Mouse (Mus musculus) testis, adult 2 months (tissue): ENCODE results near the gene Loxl4.

ENCODE experiments used
- CTCF ChIP-seq: fragments of 200-500 bp; IDR thresholded peaks from 2 replicates; pipeline ENCODE4 v1.5.1; 2012; ENCODE audit warnings: low read depth, mild to moderate bottlenecking, inconsistent platforms, low read length, moderate library complexity; ENCODE audit not compliant: control insufficient read depth, insufficient read depth, insufficient replicate concordance
- POLR2A ChIP-seq: fragments of 200-500 bp; IDR thresholded peaks from 2 replicates; pipeline ENCODE4 v1.6.1; 2012; ENCODE audit warnings: low read depth, mild to moderate bottlenecking, inconsistent platforms, low read length, moderate library complexity; ENCODE audit not compliant: control insufficient read depth

DNA sequence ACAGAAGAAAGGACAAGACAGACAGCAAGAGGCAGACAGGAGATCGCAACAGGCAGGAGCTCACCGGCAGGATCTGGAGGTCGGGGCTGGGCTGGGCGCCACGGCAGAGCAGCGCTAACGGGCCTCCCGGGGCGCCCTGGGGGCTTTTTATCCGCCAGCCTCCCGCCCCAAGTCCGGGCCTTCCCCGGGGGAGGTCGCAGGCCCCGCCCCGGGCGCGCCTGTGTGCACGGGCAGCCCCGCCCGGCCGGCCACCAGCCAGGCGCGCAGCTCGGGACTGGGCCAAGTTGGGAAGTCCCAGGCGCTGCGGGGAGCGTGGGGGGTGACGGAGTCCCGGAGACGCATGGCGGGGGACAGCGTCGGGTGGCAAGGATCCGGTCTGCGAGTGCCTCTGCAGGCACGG is at the start of gene Loxl4:
- TF ChIP-seq POLR2A = no peak
- no peak for TF ChIP-seq CTCF
